Mouse (Mus musculus): ENCODE measurements around the gene Klhl7. TPM values are rescaled to one million over a fixed set of nuclear protein-coding genes. Genes with fewer than 3 reads are reported as not detected.
"Not testable (repeated sequence)": the region's sequence is repeated elsewhere in the genome, so short reads cannot be mapped to it uniquely, and the experiment has no call there.

The Klhl7 gene
- polyA plus RNA-seq, 1 experiment from 2014 or later = 205 TPM

DNA sequence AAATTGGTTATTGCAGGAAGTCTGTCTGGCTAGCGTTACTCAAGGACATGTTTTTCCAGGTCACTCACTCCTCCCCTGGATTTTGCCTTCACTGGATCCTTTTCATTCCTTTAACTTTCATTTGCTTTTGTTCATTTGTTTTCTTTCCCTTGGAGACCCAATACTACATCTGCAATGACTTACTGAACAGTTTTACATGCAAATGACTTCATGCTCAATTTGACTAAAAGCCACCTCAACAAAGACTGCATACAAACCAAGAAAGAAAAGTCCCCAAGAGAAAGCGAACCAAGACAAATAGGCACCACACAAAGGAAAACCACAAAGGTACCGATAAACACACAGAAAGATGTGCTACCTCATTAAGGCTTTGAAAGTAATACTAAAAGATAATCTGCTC lies 13.5 kb upstream of the Klhl7 start:
- no peak overlapping the region for H3K4me3 ChIP-seq (replicated peaks; ENCODE audit: low read length)
- no peaks in the 10 kb centered on the region for H3K4me1 ChIP-seq (replicated peaks; ENCODE audit: control insufficient read depth, insufficient read depth, low read length)
- no peak overlapping the region for H3K9ac ChIP-seq (replicated peaks; ENCODE audit: low read depth, low read length)
- 14% methylated on average over 3 of the region's 3 CpGs for WGBS
- no peaks in the 10 kb centered on the region for H3K9me3 ChIP-seq (ENCODE audit: control insufficient read depth, low read length)
- no peak overlapping the region for H3K27ac ChIP-seq (ENCODE audit: low read length)
- H3K4me2 ChIP-seq (ENCODE audit: low read length) = no peak overlapping the region
- no peak for ATAC-seq
- H3K27me3 ChIP-seq (replicated peaks; ENCODE audit: control insufficient read depth, insufficient read depth, low read length) = no peaks in the 10 kb centered on the region
- H3K36me3 ChIP-seq (ENCODE audit: control insufficient read depth, insufficient read depth) = no peaks in the 10 kb centered on the region

DNA sequence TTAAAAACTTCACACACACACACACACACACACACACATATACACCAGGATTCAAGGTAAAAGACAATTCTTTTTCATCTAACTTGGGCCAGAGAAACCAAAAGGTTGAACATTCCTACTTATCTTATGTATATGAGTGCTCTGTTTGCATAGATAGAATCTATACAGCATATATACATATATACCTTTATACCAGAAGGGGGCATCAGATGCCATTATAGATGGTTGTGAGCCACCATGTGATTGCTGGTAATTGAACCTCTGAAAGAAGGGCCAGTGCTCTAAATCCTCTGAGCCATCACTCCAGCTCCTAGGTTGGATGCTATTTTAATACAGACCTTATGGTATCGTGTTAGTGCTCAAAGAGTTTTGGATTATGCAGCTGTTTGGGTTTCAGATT lies 12.0 kb upstream of the Klhl7 start:
- WGBS = 86% methylated on average over 1 of the region's 1 CpGs
- Histone ChIP-seq H3K4me1 (replicated peaks; ENCODE audit: control insufficient read depth, insufficient read depth, low read length) (no peaks in the 10 kb centered on the region), H3K36me3 (ENCODE audit: control insufficient read depth, insufficient read depth) (no peaks in the 10 kb centered on the region), H3K27me3 (replicated peaks; ENCODE audit: control insufficient read depth, insufficient read depth, low read length) (no peaks in the 10 kb centered on the region), H3K27ac (ENCODE audit: low read length) (no peak overlapping the region), H3K9ac (replicated peaks; ENCODE audit: low read depth, low read length) (no peak overlapping the region), H3K4me3 (replicated peaks; ENCODE audit: low read length) (no peak overlapping the region), H3K4me2 (ENCODE audit: low read length) (no peak overlapping the region), H3K9me3 (ENCODE audit: control insufficient read depth, low read length) (no peaks in the 10 kb centered on the region)
- no peak for ATAC-seq

DNA sequence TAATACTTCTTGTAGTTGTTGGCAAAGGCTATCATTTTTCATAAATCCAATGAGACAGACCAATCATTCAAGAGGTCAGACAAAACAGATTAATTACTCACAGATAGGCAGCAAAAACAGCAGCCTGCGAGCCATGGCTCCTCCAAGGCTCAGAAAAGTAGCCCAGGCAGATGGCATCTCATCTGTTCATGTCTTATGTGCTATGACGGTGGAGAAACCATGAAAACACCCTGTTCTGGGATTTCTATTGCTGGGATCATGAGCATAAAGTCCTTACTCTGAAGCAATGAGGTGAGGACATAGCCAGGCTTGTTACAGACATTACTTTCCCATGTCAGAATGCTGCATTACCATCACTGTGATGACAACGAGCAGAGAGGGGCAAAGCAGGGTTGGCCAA lies 7.9 kb upstream of the Klhl7 start:
- ATAC-seq = no peak
- Histone ChIP-seq H3K4me2 (ENCODE audit: low read length) (no peak overlapping the region), H3K9me3 (ENCODE audit: control insufficient read depth, low read length) (no peaks in the 10 kb centered on the region), H3K4me1 (replicated peaks; ENCODE audit: control insufficient read depth, insufficient read depth, low read length) (no peaks in the 10 kb centered on the region), H3K27me3 (replicated peaks; ENCODE audit: control insufficient read depth, insufficient read depth, low read length) (no peaks in the 10 kb centered on the region), H3K9ac (replicated peaks; ENCODE audit: low read depth, low read length) (no peak overlapping the region), H3K36me3 (ENCODE audit: control insufficient read depth, insufficient read depth) (no peaks in the 10 kb centered on the region), H3K4me3 (replicated peaks; ENCODE audit: low read length) (no peak overlapping the region), H3K27ac (ENCODE audit: low read length) (no peak overlapping the region)
- WGBS = 70% methylated on average over 3 of the region's 3 CpGs

DNA sequence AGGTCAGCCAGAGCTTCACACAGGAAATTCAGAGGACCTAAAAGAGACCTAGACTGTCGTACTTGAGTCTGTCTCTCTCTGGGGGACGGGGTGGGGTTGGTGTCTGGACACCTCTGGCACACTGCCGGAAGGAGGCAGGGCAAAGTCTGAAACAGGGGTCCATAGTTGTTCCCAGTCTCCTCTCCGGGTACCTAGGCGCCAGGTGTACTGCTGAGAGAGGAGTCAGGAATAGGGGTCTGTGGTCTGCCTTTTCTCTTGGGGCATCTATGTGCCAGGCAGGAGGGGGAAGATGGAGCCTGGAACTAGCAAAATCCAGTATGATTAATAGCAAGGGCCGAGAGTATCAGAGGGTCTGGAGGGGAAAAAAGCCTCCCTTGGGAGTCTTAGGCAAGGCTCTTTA lies 5.0 kb upstream of the Klhl7 start:
- ATAC-seq = no peak
- 81% methylated on average over 6 of the region's 6 CpGs for WGBS
- no peaks in the 10 kb centered on the region for H3K9me3 ChIP-seq (ENCODE audit: control insufficient read depth, low read length)
- peaks cover 3% of the 10 kb centered on the region; the same call in 1 of the 2 replicates for H3K4me1 ChIP-seq (replicated peaks; ENCODE audit: control insufficient read depth, insufficient read depth, low read length)
- H3K9ac ChIP-seq (replicated peaks; ENCODE audit: low read depth, low read length) = no peak overlapping the region
- no peaks in the 10 kb centered on the region for H3K27me3 ChIP-seq (replicated peaks; ENCODE audit: control insufficient read depth, insufficient read depth, low read length)
- no peaks in the 10 kb centered on the region for H3K36me3 ChIP-seq (ENCODE audit: control insufficient read depth, insufficient read depth)
- H3K27ac ChIP-seq (ENCODE audit: low read length) = no peak overlapping the region
- no peak overlapping the region for H3K4me3 ChIP-seq (replicated peaks; ENCODE audit: low read length)
- H3K4me2 ChIP-seq (ENCODE audit: low read length) = no peak overlapping the region

DNA sequence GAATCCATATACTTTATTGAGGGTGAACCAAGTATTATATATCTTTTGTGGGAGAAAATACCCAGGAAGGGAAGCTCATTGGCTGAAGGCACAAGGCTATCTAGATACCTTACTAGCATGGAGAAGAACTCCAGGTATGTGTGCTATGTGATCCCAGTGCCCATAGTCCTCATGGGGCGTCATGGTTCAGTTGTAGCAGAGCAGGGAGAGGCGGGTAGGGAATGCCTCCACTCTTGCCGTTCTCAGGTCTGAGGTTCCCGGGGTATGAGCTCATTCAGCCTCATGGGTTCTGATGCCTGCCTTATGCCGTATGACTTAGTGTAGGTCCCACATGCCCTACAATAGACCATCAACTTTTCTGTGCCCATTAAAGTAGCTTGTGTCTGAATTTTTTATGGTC lies 4.5 kb upstream of the Klhl7 start:
- no peak overlapping the region for H3K27ac ChIP-seq (ENCODE audit: low read length)
- 65% methylated on average over 5 of the region's 5 CpGs for whole genome bisulfite sequencing
- no peaks in the 10 kb centered on the region for H3K36me3 ChIP-seq (ENCODE audit: control insufficient read depth, insufficient read depth)
- ATAC-seq = no peak
- H3K4me1 ChIP-seq (replicated peaks; ENCODE audit: control insufficient read depth, insufficient read depth, low read length) = peaks cover 3% of the 10 kb centered on the region; the same call in 1 of the 2 replicates
- no peaks in the 10 kb centered on the region for H3K27me3 ChIP-seq (replicated peaks; ENCODE audit: control insufficient read depth, insufficient read depth, low read length)
- no peaks in the 10 kb centered on the region for H3K9me3 ChIP-seq (ENCODE audit: control insufficient read depth, low read length)
- H3K9ac ChIP-seq (replicated peaks; ENCODE audit: low read depth, low read length) = no peak overlapping the region
- H3K4me2 ChIP-seq (ENCODE audit: low read length) = no peak overlapping the region
- H3K4me3 ChIP-seq (replicated peaks; ENCODE audit: low read length) = no peak overlapping the region

DNA sequence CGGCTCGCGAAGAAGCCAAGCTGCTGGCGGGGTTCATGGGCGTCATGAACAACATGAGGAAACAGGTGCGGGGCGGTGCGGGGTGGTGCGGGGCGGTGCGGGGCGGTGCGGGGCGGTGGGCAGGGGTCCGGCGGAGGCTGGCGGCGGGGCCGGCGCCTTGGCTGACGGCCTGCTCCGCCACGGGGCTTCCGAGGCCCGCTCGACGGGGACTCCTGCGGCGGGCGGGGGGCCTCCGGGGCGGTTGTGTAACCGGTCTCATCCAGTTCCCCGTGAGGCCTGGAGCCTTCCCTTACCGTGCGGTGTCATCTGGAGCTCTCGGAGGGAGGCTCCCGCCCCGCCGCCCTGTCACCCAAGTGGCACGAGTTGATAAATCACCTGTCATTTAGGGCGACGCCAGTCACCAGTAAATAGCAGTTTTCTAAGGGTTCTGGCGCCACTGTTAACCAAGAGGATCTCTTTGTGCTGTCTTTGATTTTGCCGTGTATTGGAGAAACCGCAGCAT lies 456 bp downstream of the Klhl7 start:
- Histone ChIP-seq H3K4me2 (ENCODE audit: low read length) (peak overlapping the region; percentile 75), H3K9me3 (ENCODE audit: control insufficient read depth, low read length) (no peaks in the 10 kb centered on the region), H3K27me3 (replicated peaks; ENCODE audit: control insufficient read depth, insufficient read depth, low read length) (no peaks in the 10 kb centered on the region), H3K4me1 (replicated peaks; ENCODE audit: control insufficient read depth, insufficient read depth, low read length) (peaks cover 29% of the 10 kb centered on the region), H3K27ac (ENCODE audit: low read length) (peak overlapping the region; percentile 97), H3K9ac (replicated peaks; ENCODE audit: low read depth, low read length) (peak overlapping the region; percentile 92), H3K36me3 (ENCODE audit: control insufficient read depth, insufficient read depth) (no peaks in the 10 kb centered on the region), H3K4me3 (replicated peaks; ENCODE audit: low read length) (peak overlapping the region; percentile 91)
- under 1% methylated on average over 33 of the region's 46 CpGs for WGBS
- peak; percentile 82 for ATAC-seq

DNA sequence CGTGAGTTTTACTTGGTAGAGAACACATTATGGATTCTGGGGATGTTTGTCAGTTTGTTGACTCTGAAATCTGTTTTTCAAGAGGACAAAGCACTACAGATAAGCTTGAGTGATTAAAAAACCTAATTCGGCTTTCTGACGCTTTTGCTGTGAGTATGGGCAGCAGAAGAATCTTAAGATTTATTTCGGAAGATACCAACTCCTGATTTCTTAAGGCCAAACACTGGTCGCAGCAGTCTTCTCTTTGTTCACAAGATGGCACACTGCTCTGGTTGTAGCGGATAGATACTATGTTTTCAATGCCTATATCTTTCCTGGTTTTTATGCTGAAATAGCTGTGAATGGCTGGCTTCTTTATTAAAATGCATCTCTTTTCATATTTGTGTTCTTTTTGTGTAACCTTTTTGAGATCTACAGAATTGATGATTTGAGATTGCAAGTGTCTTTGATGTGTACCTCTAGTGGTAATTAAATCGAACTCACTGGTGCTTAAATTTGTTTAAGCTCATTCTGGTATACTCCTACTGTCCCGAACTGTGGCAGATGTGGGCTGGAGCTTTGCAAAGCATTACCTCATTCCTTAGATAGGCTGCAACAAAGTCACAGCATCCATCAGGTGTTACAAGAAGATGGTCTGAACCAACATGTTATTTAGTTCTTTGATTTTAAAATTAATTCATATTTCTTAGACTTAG lies 1.2 kb downstream of the Klhl7 start:
- peaks cover 29% of the 10 kb centered on the region for H3K4me1 ChIP-seq (replicated peaks; ENCODE audit: control insufficient read depth, insufficient read depth, low read length)
- no peaks in the 10 kb centered on the region for H3K9me3 ChIP-seq (ENCODE audit: control insufficient read depth, low read length)
- peak overlapping the region; percentile 97 for H3K27ac ChIP-seq (ENCODE audit: low read length)
- H3K4me3 ChIP-seq (replicated peaks; ENCODE audit: low read length) = peak overlapping the region; percentile 91
- H3K4me2 ChIP-seq (ENCODE audit: low read length) = peak overlapping the region; percentile 75
- H3K27me3 ChIP-seq (replicated peaks; ENCODE audit: control insufficient read depth, insufficient read depth, low read length) = no peaks in the 10 kb centered on the region
- WGBS = under 1% methylated on average over 8 of the region's 8 CpGs
- no peaks in the 10 kb centered on the region for H3K36me3 ChIP-seq (ENCODE audit: control insufficient read depth, insufficient read depth)
- peak; percentile 38; the same call in 1 of the 2 replicates for ATAC-seq
- peak overlapping the region; percentile 92 for H3K9ac ChIP-seq (replicated peaks; ENCODE audit: low read depth, low read length)

DNA sequence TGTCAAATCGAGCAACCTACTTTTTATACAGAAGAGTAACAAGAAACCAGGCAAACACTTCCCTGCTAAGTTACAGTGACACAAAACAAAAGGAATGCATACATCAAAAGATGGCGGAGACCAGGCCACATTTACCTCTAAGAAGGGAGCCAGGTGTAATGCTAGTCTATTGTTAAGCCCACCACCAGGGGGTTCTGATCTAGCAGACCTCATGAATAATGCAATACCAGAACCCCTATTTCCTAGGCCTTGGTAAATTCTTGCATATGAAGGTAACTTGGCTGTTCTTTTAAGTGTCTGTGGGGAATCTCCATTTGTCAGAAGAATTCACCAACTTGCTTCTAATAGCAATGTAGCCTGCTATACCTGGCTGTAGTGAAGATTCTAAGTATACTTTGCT lies 2.8 kb downstream of the Klhl7 start:
- not testable (repeated sequence) for H3K36me3 ChIP-seq (ENCODE audit: control insufficient read depth, insufficient read depth); H3K27me3 ChIP-seq (replicated peaks; ENCODE audit: control insufficient read depth, insufficient read depth, low read length)

DNA sequence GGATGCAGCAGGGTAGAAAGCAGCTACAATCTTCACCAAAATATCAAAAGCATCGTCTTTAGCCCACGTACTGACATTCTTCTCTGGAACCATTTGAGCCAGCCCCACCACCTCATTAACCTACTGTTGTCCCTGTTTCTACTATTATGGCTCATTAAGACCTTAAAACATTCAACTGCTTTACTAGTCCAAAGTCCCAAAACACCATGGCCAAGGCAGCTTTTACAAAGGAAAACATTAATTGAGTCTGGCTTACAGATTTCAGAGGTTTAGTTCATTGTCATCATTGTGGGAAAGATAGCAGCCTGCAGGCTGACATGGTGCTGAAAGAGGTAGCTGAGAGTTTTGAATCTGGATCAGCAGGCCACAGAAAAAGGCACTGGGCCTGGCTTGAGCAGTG lies 3.4 kb downstream of the Klhl7 start:
- H3K36me3 ChIP-seq (ENCODE audit: control insufficient read depth, insufficient read depth) = no peaks in the 10 kb centered on the region
- 16% methylated on average over 2 of the region's 2 CpGs for WGBS
- H3K27me3 ChIP-seq (replicated peaks; ENCODE audit: control insufficient read depth, insufficient read depth, low read length) = no peaks in the 10 kb centered on the region
- H3K4me1 ChIP-seq (replicated peaks; ENCODE audit: control insufficient read depth, insufficient read depth, low read length) = peaks cover 32% of the 10 kb centered on the region
- peak overlapping the region; percentile 3; the same call in 1 of the 2 replicates for H3K27ac ChIP-seq (ENCODE audit: low read length)
- H3K9ac ChIP-seq (replicated peaks; ENCODE audit: low read depth, low read length) = no peak overlapping the region
- H3K4me2 ChIP-seq (ENCODE audit: low read length) = 0 out of 2 replicates have a peak overlapping the region, but pooled peaks have one; percentile 4
- no peak for ATAC-seq
- H3K9me3 ChIP-seq (ENCODE audit: control insufficient read depth, low read length) = no peaks in the 10 kb centered on the region
- no peak overlapping the region for H3K4me3 ChIP-seq (replicated peaks; ENCODE audit: low read length)

More for the DNA sequence above, 2.8 kb downstream of the Klhl7 start:
- ATAC-seq; H3K9me3 ChIP-seq (ENCODE audit: control insufficient read depth, low read length); H3K4me3 ChIP-seq (replicated peaks; ENCODE audit: low read length); H3K9ac ChIP-seq (replicated peaks; ENCODE audit: low read depth, low read length); H3K27ac ChIP-seq (ENCODE audit: low read length): not testable (repeated sequence)
- Histone ChIP-seq H3K4me2 (ENCODE audit: low read length) (peak overlapping the region; percentile 20), H3K4me1 (replicated peaks; ENCODE audit: control insufficient read depth, insufficient read depth, low read length) (peaks cover 32% of the 10 kb centered on the region)
- 41% methylated on average over 2 of the region's 2 CpGs for WGBS

All from forebrain, embryonic 16.5 days (tissue).